Mouse (Mus musculus): ENCODE data around the gene Aktip. TPM values are rescaled to one million over a fixed set of nuclear protein-coding genes. Genes with fewer than 3 reads are reported as not detected.

Aktip gene
- total and polyA plus RNA-seq, 3 experiments: 9.3 to 13.4 (median 13.3) TPM

DNA sequence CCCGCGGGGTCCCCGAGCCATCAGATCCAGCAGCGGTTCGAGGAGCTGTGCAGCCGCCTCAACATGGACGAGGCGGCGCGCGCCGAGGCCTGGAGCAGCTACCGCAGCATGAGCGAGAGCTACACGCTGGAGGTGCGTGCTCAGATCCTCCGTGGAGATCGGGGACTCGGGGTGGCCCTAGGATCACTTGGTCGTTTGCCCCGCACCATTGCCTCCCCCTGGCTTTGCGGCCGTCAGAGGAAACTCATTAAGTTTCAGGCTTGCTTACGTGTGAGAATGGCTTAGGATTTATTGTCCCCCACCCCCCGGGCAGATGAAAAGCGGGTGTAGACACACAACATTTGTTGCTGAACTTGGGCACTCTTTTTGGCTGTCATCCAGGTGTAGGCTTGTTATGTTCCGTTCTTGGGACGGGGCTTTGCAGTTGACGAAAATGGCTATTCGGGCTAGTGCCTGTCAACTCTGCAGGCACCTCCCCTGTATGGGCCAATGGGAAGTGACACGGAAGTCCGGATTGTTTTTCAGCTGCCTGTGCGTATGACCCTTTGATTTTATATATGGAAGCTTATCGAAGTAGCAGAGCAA lies 129.4 kb downstream of the Aktip start:
- peak; percentile 64; the same call in 1 of the 2 replicates for TF ChIP-seq HCFC1 (IDR thresholded peaks at IDR 0.05; ENCODE audit: low read depth, low read length)
- 0 out of 2 replicates have a peak, but pooled peaks have one; percentile 4 for TF ChIP-seq MYC (IDR thresholded peaks at IDR 0.05; ENCODE audit: low read depth, low read length)
- TF ChIP-seq MAX (IDR thresholded peaks at IDR 0.05; ENCODE audit: low read length): no peak
- TF ChIP-seq TCF12 (IDR thresholded peaks at IDR 0.05; ENCODE audit: low read depth, low read length): peak; percentile 15; the same call in 1 of the 2 replicates
- TF ChIP-seq SIN3A (IDR thresholded peaks at IDR 0.05; ENCODE audit: low read length): peak; percentile 97
- peak; percentile 54; the same call in 1 of the 2 replicates for TF ChIP-seq NELFE (IDR thresholded peaks at IDR 0.05; ENCODE audit: low read depth, low read length)
- TF ChIP-seq ELF1 (IDR thresholded peaks at IDR 0.05; ENCODE audit: low read depth, low read length): peak; percentile 97
- TF ChIP-seq EP300 (IDR thresholded peaks at IDR 0.05; ENCODE audit: low read length): no peak
- no peak for TF ChIP-seq GABPA (IDR thresholded peaks at IDR 0.05; ENCODE audit: insufficient replicate concordance, low read depth, low read length)
- 0 out of 2 replicates have a peak, but pooled peaks have one; percentile 48 for TF ChIP-seq TBP (conservative IDR thresholded peaks at IDR 0.05; ENCODE audit: low read depth, low read length)
- 0 out of 2 replicates have a peak, but pooled peaks have one; percentile 19 for TF ChIP-seq ZMIZ1 (IDR thresholded peaks at IDR 0.05; ENCODE audit: low read depth, low read length)
- TF ChIP-seq POLR2A (IDR thresholded peaks at IDR 0.05; ENCODE audit: low read depth, low read length): peak; percentile 55
- no peak for TF ChIP-seq USF1 (IDR thresholded peaks at IDR 0.05; ENCODE audit: low read depth, low read length)
- no peak for TF ChIP-seq POLR2AphosphoS2 (IDR thresholded peaks at IDR 0.05; ENCODE audit: low read depth, low read length)
- peak; percentile 65 for TF ChIP-seq MXI1 (IDR thresholded peaks at IDR 0.05; ENCODE audit: low read depth, low read length)
- no peak for TF ChIP-seq ZNF384 (IDR thresholded peaks at IDR 0.05; ENCODE audit: low read depth, low read length)
- no peak for TF ChIP-seq RAD21 (IDR thresholded peaks at IDR 0.05; ENCODE audit: low read depth, low read length)
- peak; percentile 86 for DNase-seq (ENCODE audit: extremely low read depth)
- dilution Hi-C loops (cut with MboI; ENCODE audit: extremely low pct_ligation_motif_present, extremely low pct_unique_long_range_greater_than_20kb, low sequenced_read_pairs): no loop called here

DNA sequence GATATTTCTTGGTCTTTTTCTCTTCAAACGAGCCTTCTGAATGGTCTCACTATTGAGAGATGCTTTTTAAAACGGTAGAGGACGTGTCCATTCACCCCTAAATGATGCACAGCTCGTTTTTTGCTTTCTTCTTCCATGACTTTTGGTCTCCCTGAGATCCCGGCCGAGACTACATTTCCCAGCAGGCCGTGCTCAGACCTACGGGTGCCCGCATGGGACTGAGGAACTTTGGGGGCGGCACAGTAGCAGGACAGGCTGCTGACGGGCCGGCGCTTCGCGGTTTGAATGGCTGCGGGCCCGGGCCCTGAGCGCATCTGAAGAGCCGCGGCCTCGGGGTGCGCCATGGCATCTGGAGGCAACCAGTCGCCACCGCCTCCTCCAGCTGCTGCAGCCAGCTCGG lies 129.9 kb downstream of the Aktip start, which contains the start of gene Rbl2:
Rbl2 (plus strand) TSS at position 224 of the 400 bp plus-strand sequence.
- peak within 1 kb of the TSS; percentile 59 for H3K27ac ChIP-seq (ENCODE audit: insufficient read depth, low read depth)
- no peak for TF ChIP-seq USF1 (IDR thresholded peaks at IDR 0.05; ENCODE audit: low read depth, low read length)
- TF ChIP-seq MEF2A (IDR thresholded peaks at IDR 0.05; ENCODE audit: borderline replicate concordance, low read depth, low read length): peak; percentile 61
- no peak for TF ChIP-seq JUND (conservative IDR thresholded peaks at IDR 0.05; ENCODE audit: low read depth, low read length)
- TF ChIP-seq MAX (IDR thresholded peaks at IDR 0.05; ENCODE audit: low read length): peak; percentile 19; the same call in 1 of the 2 replicates
- peak; percentile 88 for TF ChIP-seq SIN3A (IDR thresholded peaks at IDR 0.05; ENCODE audit: low read length)
- peak; percentile 99 for TF ChIP-seq HCFC1 (IDR thresholded peaks at IDR 0.05; ENCODE audit: low read depth, low read length)
- peak; percentile 82; the same call in 1 of the 2 replicates for TF ChIP-seq MAZ (IDR thresholded peaks at IDR 0.05; ENCODE audit: low read depth, low read length)
- peak; percentile 83; the same call in 1 of the 2 replicates for TF ChIP-seq GABPA (IDR thresholded peaks at IDR 0.05; ENCODE audit: insufficient replicate concordance, low read depth, low read length)
- no peak for TF ChIP-seq JUN (IDR thresholded peaks at IDR 0.05; ENCODE audit: insufficient read depth, low read depth, low read length)
- peak; percentile 37 for TF ChIP-seq NRF1 (IDR thresholded peaks at IDR 0.05; ENCODE audit: low read depth, low read length)
- TF ChIP-seq MXI1 (IDR thresholded peaks at IDR 0.05; ENCODE audit: low read depth, low read length): peak; percentile 50; the same call in 1 of the 2 replicates
- peak; percentile 48; the same call in 1 of the 2 replicates for TF ChIP-seq ZMIZ1 (IDR thresholded peaks at IDR 0.05; ENCODE audit: low read depth, low read length)
- TF ChIP-seq NELFE (IDR thresholded peaks at IDR 0.05; ENCODE audit: low read depth, low read length): no peak; the same call in none of the 2 replicates
- peak; percentile 52 for TF ChIP-seq POLR2A (IDR thresholded peaks at IDR 0.05; ENCODE audit: low read depth, low read length)
- TF ChIP-seq MAFK (IDR thresholded peaks at IDR 0.05; ENCODE audit: insufficient replicate concordance, low read length): no peak
- peak; percentile 79 for TF ChIP-seq TCF12 (IDR thresholded peaks at IDR 0.05; ENCODE audit: low read depth, low read length)
- TF ChIP-seq ZC3H11A (IDR thresholded peaks at IDR 0.05; ENCODE audit: low read depth, low read length): no peak
- no peak; the same call in 1 of the 2 replicates for TF ChIP-seq POLR2AphosphoS2 (IDR thresholded peaks at IDR 0.05; ENCODE audit: low read depth, low read length)
- TF ChIP-seq KAT2A (IDR thresholded peaks at IDR 0.05; ENCODE audit: insufficient replicate concordance, low read length): peak; percentile 98; the same call in 1 of the 2 replicates
- no peak for TF ChIP-seq ZKSCAN1 (IDR thresholded peaks at IDR 0.05; ENCODE audit: borderline replicate concordance, low read depth, low read length)
- TF ChIP-seq TBP (conservative IDR thresholded peaks at IDR 0.05; ENCODE audit: low read depth, low read length): 0 out of 2 replicates have a peak, but pooled peaks have one; percentile 62
- peak; percentile 84 for TF ChIP-seq ELF1 (IDR thresholded peaks at IDR 0.05; ENCODE audit: low read depth, low read length)
- in situ Hi-C loops (cut with MboI; ENCODE audit: low pct_ligation_motif_present, low pct_unique_long_range_greater_than_20kb, low sequenced_read_pairs) (no loop called here), dilution Hi-C loops (cut with MboI; ENCODE audit: extremely low pct_ligation_motif_present, extremely low pct_unique_long_range_greater_than_20kb, low sequenced_read_pairs) (no loop called here)
- peak within 1 kb of the TSS; percentile 81 to 98 (median 82) for H3K4me3 ChIP-seq (replicated peaks in 1 of 3; ENCODE audit: low read depth in 2 of 3, low read length in 2 of 3, poor library complexity in 1 of 3)
- no peaks in the 10 kb centered on the region for H3K9me3 ChIP-seq (replicated peaks; ENCODE audit: low read length)
- H3K9ac ChIP-seq (ENCODE audit: insufficient read depth, low read depth): peak within 1 kb of the TSS; percentile 85
- H3K4me1 ChIP-seq (ENCODE audit: control insufficient read depth in 1 of 2, insufficient read depth in 2 of 2): peaks cover 18 to 35% of the 10 kb centered on the region in 2 experiments
- peak within 1 kb of the TSS; percentile 74 for H3K4me2 ChIP-seq (ENCODE audit: insufficient read depth, low read depth, poor library complexity, severe bottlenecking)
- peaks cover 23% of the 10 kb centered on the region for H3K79me2 ChIP-seq (replicated peaks; ENCODE audit: control insufficient read depth, extremely low read depth, insufficient read depth, poor library complexity, severe bottlenecking)
- H3K36me3 ChIP-seq (replicated peaks in 1 of 2; ENCODE audit: control insufficient read depth in 1 of 2, insufficient read depth in 1 of 2, low read length in 1 of 2): peaks cover 3 to 20% of the 10 kb centered on the region in 2 experiments
- no peaks in the 10 kb centered on the region for H3K27me3 ChIP-seq (replicated peaks)
- peak; percentile 87 for DNase-seq (ENCODE audit: extremely low read depth)

More for the DNA sequence above, 129.4 kb downstream of the Aktip start:
- H3K9me3 ChIP-seq (replicated peaks; ENCODE audit: low read length): no peaks in the 10 kb centered on the region
- H3K4me3 ChIP-seq (replicated peaks in 1 of 3; ENCODE audit: low read depth in 2 of 3, low read length in 2 of 3, poor library complexity in 1 of 3): peak overlapping the region; percentile 81 to 98 (median 82)
- in situ Hi-C loops (cut with MboI; ENCODE audit: low pct_ligation_motif_present, low pct_unique_long_range_greater_than_20kb, low sequenced_read_pairs): no loop called here
- peaks cover 23% of the 10 kb centered on the region for H3K79me2 ChIP-seq (replicated peaks; ENCODE audit: control insufficient read depth, extremely low read depth, insufficient read depth, poor library complexity, severe bottlenecking)
- peaks cover 17 to 29% of the 10 kb centered on the region in 2 experiments for H3K4me1 ChIP-seq (ENCODE audit: control insufficient read depth in 1 of 2, insufficient read depth in 2 of 2)
- peaks cover 5 to 22% of the 10 kb centered on the region in 2 experiments for H3K36me3 ChIP-seq (replicated peaks in 1 of 2; ENCODE audit: control insufficient read depth in 1 of 2, insufficient read depth in 1 of 2, low read length in 1 of 2)
- H3K27ac ChIP-seq (ENCODE audit: insufficient read depth, low read depth): peak overlapping the region; percentile 59
- H3K9ac ChIP-seq (ENCODE audit: insufficient read depth, low read depth): peak overlapping the region; percentile 85
- no peaks in the 10 kb centered on the region for H3K27me3 ChIP-seq (replicated peaks)
- no peak overlapping the region for H3K4me2 ChIP-seq (ENCODE audit: insufficient read depth, low read depth, poor library complexity, severe bottlenecking)
